Mouse (Mus musculus): ENCODE measurements around the gene Aebp2.

Aebp2 gene

GRCm38 (mm10) chr6:140608666-140609065, 13.8 kb upstream of the Aebp2 start:
- DNase-seq: no peak

- DNase-seq: no peak
These were observed 12.9 kb upstream of the Aebp2 start for GRCm38 (mm10) chr6:140609533-140609932.

GRCm38 (mm10) chr6:140610117-140610516, 12.3 kb upstream of the Aebp2 start:
- no peak for DNase-seq

DNA sequence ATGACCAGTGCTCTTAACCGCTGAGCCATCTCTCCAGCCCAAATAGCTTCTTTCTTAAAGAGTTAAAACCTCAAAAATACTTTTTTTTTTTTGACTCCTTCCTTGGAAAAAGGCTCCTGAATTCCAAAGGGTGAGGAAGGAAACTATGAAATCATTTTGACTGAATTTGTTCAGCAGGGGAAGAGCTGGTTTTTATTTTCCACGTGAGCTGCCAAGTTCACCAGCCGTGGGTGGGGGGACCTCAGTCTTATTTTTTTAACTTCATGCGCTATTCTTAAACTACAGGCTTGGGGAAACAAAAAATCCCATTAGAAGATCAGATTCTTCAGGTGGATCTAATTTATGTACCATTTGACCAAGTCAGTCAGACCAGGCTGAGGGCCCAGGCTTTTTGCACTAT, 11.2 kb upstream of the Aebp2 start:
- no peak for DNase-seq

GRCm38 (mm10) chr6:140611893-140612473, 10.5 kb upstream of the Aebp2 start:
- DNase-seq: no peak

GRCm38 (mm10) chr6:140613822-140614221, 8.6 kb upstream of the Aebp2 start:
- no peak for DNase-seq

GRCm38 (mm10) chr6:140614711-140615110, 7.8 kb upstream of the Aebp2 start:
- DNase-seq: peak in 1 of 2 experiments; percentile 56

DNA sequence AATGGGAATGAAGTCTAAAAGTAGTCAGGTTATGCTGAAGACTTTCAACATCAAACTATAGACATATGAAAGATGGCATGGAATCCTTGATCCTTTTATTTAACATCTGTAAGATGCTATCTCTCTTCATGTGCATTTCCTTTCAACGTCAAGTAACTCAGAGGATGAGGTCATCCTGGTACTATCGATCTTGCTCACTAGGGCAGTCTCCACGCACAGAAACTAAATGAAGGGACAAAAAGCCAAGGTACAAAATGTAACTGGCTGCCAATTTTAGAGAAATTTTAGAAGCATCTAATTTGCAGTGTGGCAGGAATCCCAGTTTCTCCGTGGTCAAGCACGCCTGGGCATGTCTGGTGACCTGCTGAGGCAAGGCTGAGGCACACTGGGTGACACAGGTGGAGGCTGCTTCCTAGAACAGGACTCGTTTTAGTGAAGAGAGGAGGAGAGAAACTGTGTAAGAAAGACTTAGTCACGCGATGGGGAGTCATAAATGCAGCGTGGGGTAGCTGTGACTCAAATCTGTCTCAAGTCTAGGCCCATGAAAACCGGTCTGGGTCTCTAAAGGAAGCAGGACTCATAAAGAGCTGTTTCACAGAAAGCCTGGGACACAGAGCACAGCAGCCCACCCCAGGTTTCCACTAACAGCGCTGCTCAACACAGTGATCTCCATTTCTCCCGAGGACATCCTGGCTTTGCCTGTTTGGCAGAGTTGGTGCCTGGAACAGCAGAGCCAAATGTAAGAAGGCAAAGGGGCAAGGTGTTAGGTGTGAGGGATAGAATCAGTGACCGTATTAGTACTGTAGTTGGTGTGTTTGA, 1.7 kb upstream of the Aebp2 start:
- DNase-seq: no peak

DNA sequence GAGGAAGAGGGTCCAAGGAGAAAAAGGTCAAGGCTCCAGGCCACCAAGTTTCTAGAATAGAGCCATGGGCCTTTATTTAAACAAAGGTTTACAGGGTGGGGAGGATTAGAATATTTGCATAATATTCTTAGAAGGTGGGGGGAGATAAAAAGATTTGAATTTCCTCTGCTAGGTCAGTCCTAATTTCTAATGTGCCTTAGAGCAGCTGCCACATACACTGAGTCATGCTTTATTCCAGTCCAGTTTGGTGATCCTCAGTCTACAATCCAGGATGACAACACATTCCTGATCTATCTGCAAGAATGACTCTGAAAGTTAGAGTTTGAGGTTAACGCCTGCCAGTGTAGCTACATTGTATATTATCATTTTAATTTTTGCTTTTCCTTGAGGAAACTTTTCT, 841 bp upstream of the Aebp2 start:
- DNase-seq: no peak

GRCm38 (mm10) chr6:140623226-140624095, 998 bp downstream of the Aebp2 start:
- DNase-seq: peak; percentile 91 to 96

DNA sequence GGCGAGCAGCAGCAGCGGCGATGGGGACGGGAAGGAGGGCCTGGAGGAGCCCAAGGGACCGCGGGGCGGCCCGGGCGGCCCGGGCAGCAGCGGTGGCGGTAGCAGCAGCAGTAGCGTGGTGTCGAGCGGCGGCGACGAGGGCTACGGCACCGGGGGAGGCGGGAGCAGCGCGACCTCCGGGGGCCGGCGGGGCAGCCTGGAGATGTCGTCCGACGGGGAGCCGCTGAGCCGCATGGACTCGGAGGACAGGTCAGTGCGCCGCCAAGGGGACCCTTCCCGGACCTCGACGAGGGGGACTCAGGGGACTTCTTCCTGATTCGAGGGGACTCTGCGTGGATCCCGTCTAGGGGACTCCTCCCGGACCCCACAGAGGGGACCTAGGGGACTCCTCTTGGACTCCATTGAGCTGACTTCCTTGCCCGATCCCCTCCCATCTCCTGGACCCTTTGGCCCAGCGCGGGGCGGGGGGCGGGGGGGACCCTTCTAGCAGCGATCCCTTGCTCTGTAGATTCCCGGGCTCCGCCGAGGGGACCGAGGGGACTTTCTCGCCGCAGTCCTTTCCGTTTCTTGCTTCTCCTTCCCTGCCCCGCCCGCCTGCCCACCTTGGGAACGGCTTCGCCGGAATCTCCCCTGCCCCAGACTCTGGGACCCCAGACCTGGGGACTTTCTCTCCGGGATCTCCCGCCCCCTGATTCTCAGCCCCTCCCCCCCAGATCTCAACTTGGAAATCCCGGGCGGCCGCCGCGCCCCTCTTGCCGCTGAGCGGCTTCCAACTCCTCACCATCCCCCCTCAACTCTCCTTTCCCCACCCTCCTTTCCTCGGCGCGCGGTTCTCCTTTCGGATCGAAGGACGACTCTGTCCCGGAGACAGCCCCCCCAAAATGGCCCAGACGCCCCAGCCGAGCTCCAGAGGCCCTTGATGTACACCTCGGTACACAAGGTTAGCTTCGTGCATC, 1.9 kb downstream of the Aebp2 start:
- DNase-seq: peak in 1 of 2 experiments; percentile 57

DNA sequence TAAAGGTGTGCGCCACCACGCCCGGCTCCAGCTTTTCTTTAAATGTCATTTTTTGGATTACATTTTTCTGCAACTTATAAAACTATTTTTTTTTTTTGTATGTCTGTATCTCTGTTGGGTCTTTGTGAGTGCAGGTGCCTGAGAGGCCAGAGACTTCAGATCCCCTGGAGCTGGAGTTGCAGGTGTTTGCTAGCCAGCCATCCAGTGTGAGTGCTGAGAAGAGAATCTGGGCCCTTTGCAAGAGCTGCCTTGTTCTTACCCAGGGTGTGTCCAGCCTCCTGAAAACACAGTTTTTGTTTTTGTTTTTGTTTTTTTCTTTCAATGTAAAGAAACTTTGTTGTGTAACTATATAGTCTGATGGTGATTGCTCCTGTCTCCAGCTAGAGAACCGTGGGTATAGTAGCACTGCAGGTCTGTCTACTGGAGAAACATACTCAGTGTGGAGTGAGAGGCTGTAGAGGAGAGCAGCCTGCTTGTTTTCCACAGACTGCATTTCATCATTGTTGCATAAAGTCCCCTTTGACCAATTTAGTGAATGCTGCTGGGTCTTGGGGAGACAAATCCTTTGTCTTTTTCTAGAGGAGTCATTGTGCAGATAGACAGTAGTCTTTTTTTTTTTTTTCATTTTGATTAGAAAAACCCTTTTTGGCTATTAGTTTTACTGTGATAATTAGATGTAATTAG, 6.9 kb downstream of the Aebp2 start:
- no peak for DNase-seq

- DNase-seq: no peak
These were observed 7.8 kb downstream of the Aebp2 start for GRCm38 (mm10) chr6:140630306-140630705.

DNA sequence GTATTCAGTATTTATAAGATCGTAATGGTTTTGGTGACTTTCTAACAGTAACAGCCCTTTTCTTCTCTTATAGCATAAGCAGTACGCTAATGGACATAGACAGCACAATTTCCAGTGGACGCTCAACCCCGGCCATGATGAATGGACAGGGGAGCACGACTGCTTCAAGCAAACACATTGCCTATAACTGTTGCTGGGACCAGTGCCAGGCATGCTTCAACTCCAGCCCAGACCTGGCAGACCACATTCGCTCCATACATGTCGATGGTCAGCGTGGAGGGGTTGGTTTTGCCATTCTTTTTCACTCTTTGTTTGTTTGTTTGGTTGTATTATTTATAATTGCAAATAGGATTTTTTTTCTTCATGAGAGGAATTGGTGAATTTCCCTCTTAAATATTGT, 11.2 kb downstream of the Aebp2 start:
- no peak for DNase-seq

GRCm38 (mm10) chr6:140636290-140636689, 13.8 kb downstream of the Aebp2 start:
- no peak for DNase-seq

- DNase-seq: no peak
These were observed 19.5 kb downstream of the Aebp2 start for GRCm38 (mm10) chr6:140642010-140642409.

DNA sequence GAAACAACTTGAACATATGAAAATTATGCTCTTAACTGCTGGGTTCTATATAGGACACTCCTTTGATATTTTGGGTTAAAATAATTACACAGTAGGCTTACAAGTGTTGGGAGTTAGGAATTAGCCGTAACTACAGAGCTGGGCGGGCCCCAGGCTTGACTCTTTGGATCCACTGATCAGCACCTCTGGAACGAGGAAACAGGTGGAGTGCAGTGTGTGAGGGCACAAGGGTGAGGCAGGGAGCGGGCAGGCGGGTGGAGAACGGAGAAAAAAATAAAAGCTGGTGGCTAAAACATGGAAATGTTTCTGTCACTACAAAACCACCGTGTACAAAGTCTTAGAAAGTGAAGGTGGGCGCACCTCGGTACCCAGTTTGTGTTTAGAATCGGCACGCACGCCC, 20.2 kb downstream of the Aebp2 start:
- no peak for DNase-seq

- DNase-seq: no peak
These were observed 23.5 kb downstream of the Aebp2 start for GRCm38 (mm10) chr6:140645931-140646330.

DNA sequence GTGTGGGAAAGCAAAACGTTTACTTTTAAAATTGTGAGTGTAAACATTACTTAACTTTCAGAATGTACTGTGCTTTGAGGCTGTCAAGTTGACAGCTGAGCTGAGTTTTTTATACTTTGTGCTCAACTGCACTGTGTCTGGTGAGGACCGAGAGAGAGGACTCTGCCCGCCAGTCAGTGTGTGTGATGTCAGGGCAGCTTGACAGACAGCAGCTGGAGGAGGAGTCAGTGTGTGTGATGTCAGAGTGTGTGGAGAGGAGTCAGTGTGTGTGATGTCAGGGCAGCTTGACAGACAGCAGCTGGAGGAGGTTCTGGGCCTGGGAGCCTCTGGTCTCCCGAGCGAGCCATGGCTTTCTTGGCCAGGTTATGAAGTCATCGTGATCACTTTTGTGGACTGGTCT, 24.4 kb downstream of the Aebp2 start:
- peak; percentile 19 to 30 for DNase-seq

GRCm38 (mm10) chr6:140649812-140650211, 27.3 kb downstream of the Aebp2 start:
- DNase-seq: peak; percentile 48 to 64

DNA sequence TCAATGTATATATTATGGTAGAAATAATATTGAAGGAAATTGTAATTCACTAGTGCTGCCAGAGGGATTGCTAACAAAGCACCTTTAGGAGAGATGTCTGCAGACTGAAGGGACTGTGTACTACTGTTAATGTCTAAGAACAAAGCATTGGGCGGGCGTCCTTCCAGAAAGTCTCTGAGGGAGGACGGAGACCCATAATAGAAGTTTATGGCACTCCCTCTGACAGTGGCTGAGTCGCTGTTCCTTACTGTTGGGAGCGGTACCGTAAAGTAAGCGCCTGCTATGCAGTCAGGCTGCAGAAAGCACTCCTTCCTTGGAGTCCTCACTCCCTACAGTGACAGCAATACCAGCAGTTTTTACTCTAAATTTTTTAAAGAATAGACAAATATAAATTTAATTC, 29.5 kb downstream of the Aebp2 start:
- no peak for DNase-seq

DNA sequence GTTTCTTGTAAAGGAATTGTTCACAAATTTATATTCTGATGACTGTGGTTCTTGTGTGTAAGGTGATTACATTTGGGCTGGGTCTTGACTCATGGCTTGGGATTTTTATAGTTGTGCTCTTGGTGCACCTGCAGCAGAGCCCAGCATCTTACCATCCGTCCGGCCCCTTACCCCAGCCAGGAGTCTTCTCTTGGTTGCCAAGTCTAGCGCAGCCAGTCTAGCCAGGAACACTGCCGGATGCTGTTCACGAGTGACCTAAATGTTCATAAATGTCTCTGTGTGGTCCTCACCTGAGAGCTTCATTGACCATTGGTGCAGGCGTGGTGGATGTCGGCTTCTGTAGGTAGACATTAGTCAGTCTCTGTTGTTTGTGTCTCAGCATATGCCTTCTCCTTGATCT, 33.0 kb downstream of the Aebp2 start:
- no peak for DNase-seq
